Mouse (Mus musculus): ENCODE measurements around the gene Lgmn. TPM values are rescaled to one million over a fixed set of nuclear protein-coding genes. Genes with fewer than 3 reads are reported as not detected.

Lgmn gene
- polyA plus RNA-seq, 1 experiment from 2014 or later, result 113 TPM

DNA sequence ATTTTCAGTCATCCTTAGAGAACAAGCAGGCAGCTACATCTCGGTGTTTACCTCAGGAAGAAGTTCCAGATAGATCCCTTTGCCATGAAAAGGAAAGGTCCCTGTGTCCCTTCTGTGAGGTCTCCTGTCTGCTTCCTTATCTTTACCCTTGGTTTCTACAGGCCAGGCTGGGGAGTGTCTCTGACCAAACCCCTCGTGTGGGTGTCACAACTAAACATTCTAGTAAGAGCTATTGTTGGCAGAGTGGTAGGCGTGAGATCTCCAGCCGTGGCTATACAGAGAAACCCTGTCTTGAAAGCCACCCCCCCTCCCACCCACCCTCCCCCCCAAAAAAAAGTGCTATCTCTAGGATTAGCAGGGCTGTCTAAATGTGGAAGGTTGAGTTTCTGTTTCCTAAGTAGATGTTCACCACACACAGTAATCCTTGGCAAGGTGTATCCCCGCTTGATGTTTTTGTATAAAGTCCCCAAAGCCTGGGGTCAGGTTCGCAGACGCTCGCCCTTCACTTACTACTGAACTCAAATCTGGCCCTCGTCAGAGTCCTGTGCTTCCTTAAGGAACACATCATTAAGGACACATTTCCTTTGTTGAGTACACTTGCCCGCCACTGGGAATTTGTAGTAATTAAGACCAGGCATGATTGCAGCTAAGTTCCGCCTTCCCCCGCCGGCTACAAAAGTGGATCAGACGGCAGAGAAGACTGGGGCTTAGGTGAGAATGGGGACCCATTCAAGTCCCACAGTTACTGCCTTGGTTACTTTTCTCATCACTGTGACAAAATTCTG is 94.4 kb downstream of the Lgmn start:
- no peak overlapping the region for H3K4me3 ChIP-seq (ENCODE audit: low read depth, low read length)
- H3K4me2 ChIP-seq (ENCODE audit: low read depth, low read length), result no peak overlapping the region
- WGBS, result 38% methylated on average over 14 of the region's 14 CpGs
- H3K27ac ChIP-seq (replicated peaks; ENCODE audit: low read depth, low read length), result no peak overlapping the region
- H3K9me3 ChIP-seq (ENCODE audit: control insufficient read depth, low read length), result no peaks in the 10 kb centered on the region
- H3K36me3 ChIP-seq (ENCODE audit: control insufficient read depth, insufficient read depth, low read length), result no peaks in the 10 kb centered on the region
- no peak for DNase-seq (ENCODE audit: low spot score)
- no peaks in the 10 kb centered on the region for H3K4me1 ChIP-seq (ENCODE audit: control insufficient read depth, insufficient read depth, low read length)
- no peaks in the 10 kb centered on the region for H3K27me3 ChIP-seq (replicated peaks; ENCODE audit: control insufficient read depth, insufficient read depth, low read length)
- no peak for ATAC-seq (ENCODE audit: low read depth)
- no peak overlapping the region for H3K9ac ChIP-seq (ENCODE audit: low read depth, low read length)

Other genes starting within 250 kb of the Lgmn start
- gene Rin3, start 156.8 kb downstream of the Lgmn start, polyA plus RNA-seq (2014; fragmentation: Nextera tagmentation; extraction: Ambion mirVana), result 11.0 and 12.5 TPM in 2 replicates
- gene Golga5, start 29.3 kb upstream of the Lgmn start, polyA plus RNA-seq (2014; fragmentation: Nextera tagmentation; extraction: Ambion mirVana), result 36.8 and 40.9 TPM in 2 replicates
- 18.6 and 22.2 TPM in 2 replicates for gene Chga, start 115.2 kb upstream of the Lgmn start, polyA plus RNA-seq (2014; fragmentation: Nextera tagmentation; extraction: Ambion mirVana)